Mouse (Mus musculus) limb, embryonic 12.5 days (tissue): Measurements from ENCODE around the gene Cntnap5c. TPM values are rescaled to one million over a fixed set of nuclear protein-coding genes. Genes with fewer than 3 reads are reported as not detected.

Experiments
- ATAC-seq: fragments of 200-750 bp; cut with Nextera tagmentation; 2 replicates; pipeline ENCODE4 v1.8.0; 2017; ENCODE audit warnings: low read depth, moderate TSS enrichment; ENCODE audit not compliant: insufficient number of reproducible peaks, insufficient read depth, low FRiP score, low TSS enrichment
- H3K27ac ChIP-seq: fragments of 300-500 bp; sonication (generic); 2 replicates; pipeline ENCODE4 v1.5.1; 2016; ENCODE audit warnings: mild to moderate bottlenecking, moderate library complexity
- H3K27me3 ChIP-seq: fragments of 300-500 bp; sonication (generic); 2 replicates; pipeline ENCODE4 v1.6.1; 2016; ENCODE audit warnings: mild to moderate bottlenecking, moderate library complexity
- H3K36me3 ChIP-seq: fragments of 300-500 bp; sonication (generic); 2 replicates; pipeline ENCODE4 v1.6.1; 2016; ENCODE audit warnings: mild to moderate bottlenecking, moderate library complexity
- H3K4me1 ChIP-seq: fragments of 300-500 bp; sonication (generic); replicated peaks from 2 replicates; pipeline ENCODE4 v1.6.1; 2016
- H3K4me2 ChIP-seq: fragments of 300-500 bp; sonication (generic); 2 replicates; pipeline ENCODE4 v1.6.1; 2016; ENCODE audit warnings: mild to moderate bottlenecking, moderate library complexity
- H3K4me3 ChIP-seq: fragments of 300-500 bp; sonication (generic); replicated peaks from 2 replicates; pipeline ENCODE4 v1.5.1; 2016; ENCODE audit warnings: mild to moderate bottlenecking
- H3K9ac ChIP-seq: fragments of 300-500 bp; sonication (generic); replicated peaks from 2 replicates; pipeline ENCODE4 v1.6.1; 2016; ENCODE audit warnings: mild to moderate bottlenecking, moderate library complexity
- H3K9me3 ChIP-seq: fragments of 300-500 bp; sonication (generic); 2 replicates; pipeline ENCODE4 v1.6.1; 2016; ENCODE audit warnings: mild to moderate bottlenecking, moderate library complexity
- WGBS: fragments of 180-500 bp; shearing (Covaris S2); methylation state at CpG from one replicate; pipeline ENCODE4 v1.1.7; 2016; 5-methylcytosine and 5-hydroxymethylcytosine counted together
- polyA plus RNA-seq: library from polyadenylated mRNA; unstranded; fragments of >200 nt; fragmentation: Nextera tagmentation; extraction: Ambion mirVana; gene quantifications from 2 replicates; pipeline ENCODE4 v1.2.1, GENCODE M21; 2016

The Cntnap5c gene
- polyA plus RNA-seq, result not detected in 2 replicates

DNA sequence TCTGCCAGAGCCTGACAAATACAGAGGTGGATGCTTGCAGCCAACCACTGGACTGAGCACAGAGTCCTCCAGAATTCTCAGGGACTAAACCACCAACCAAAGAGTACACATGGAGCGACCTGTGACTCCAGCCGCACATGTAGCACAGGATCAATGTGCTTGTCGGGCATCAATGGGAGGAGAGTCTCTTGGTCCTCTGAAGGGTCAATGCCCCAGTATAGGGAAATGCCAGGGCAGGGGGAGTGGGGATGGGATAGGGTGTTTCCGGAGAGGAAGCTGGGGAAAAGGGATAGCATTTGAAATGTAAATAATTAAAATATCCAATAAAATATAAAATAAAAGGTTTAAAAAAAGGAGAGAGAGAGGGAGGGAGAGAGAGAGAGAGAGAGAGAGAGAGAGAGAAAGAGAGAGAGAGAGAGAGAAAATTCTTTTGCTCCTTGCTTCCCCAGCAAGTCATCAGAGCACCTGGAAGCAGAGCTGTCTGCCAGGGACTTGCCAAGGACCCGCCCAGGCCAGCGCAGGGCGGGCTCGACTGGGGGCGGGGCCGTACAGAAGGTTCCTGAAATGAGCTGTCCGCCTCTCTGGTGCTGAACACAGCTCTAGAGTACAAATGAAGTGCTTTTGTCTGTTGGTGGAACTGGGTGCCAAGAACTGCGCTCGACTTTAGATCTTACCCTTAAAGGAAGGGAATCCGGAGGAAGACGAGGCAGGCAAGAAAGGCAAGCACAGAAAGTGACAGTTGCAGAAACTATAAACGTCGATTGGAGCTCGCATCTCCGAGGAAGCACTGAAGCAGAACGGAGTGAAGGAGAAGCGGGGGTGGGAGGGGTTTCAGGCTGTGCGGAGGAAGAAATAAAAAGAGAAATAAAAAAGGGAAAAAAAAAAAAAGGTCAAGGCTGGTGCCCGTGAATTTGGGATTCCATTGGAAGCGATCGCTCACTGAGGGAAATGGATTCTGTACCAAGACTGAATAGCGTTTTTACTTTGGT is at the start of gene Cntnap5c:
Gene Cntnap5c (plus strand): TSS at position 949 of the 989 bp plus-strand sequence.
- Histone ChIP-seq H3K4me3 (no peak within 1 kb of the TSS), H3K9ac (no peak within 1 kb of the TSS), H3K9me3 (no peaks in the 10 kb centered on the region), H3K27me3 (no peaks in the 10 kb centered on the region), H3K4me1 (no peaks in the 10 kb centered on the region), H3K27ac (no peak within 1 kb of the TSS), H3K4me2 (no peak within 1 kb of the TSS), H3K36me3 (no peaks in the 10 kb centered on the region)
- 19% methylated on average over 26 of the region's 26 CpGs for WGBS
- peak; percentile 83; the same call in 1 of the 2 replicates for ATAC-seq

DNA sequence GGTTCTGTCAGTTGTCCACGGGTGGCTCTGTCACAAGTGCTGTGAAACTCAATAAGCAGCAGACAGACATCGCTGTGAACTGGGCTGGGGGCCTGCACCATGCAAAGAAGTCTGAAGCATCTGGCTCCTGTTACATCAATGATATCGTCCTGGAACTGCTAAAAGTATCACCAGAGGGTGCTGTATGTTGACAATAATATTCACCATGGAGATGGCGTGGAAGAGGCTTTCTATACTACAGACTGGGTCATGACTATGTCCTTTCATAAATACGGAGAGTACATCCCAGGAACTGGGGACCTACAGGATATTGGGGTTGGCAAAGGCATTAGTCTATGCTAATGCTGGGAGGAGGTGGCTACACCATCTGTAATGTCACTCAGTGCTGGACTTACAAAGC is 27.3 kb upstream of the Cntnap5c start, which contains the start of gene Gm21834:
Gene Gm21834 (minus strand): TSS at position 101 of the 400 bp plus-strand sequence.
- H3K27ac ChIP-seq, result no peak within 1 kb of the TSS
- H3K4me1 ChIP-seq, result no peaks in the 10 kb centered on the region
- no peaks in the 10 kb centered on the region for H3K36me3 ChIP-seq
- no peak within 1 kb of the TSS for H3K4me2 ChIP-seq
- ATAC-seq, result no peak
- 82% methylated on average over 5 of the region's 5 CpGs for WGBS
- no peaks in the 10 kb centered on the region for H3K27me3 ChIP-seq
- 0 out of 2 replicates have a peak, but pooled peaks cover 3% of the 10 kb centered on the region for H3K9me3 ChIP-seq
- H3K9ac ChIP-seq, result no peak within 1 kb of the TSS
- no peak within 1 kb of the TSS for H3K4me3 ChIP-seq

DNA sequence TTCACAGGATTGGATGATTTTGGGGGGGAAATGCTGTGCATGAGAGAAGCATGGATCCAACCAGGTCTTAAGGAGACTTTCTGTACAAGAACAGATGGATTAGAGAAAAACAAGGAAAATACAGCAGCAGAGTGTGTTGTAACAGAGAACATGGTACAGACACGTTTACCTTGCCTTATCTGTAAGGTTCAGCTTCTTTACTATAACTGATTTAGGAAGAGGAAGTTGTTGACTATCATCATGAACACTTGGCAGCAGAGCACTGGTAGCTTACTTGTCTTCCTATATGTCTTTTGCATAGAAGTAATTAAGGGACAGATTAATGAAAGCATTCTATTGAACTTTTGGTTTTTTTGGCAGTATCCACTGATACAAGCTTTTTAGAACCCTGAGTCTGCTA is 11.3 kb upstream of the Cntnap5c start:
- Histone ChIP-seq H3K27me3 (no peaks in the 10 kb centered on the region), H3K9ac (no peak overlapping the region), H3K4me3 (no peak overlapping the region), H3K27ac (no peak overlapping the region), H3K36me3 (no peaks in the 10 kb centered on the region), H3K9me3 (no peaks in the 10 kb centered on the region), H3K4me1 (no peaks in the 10 kb centered on the region), H3K4me2 (no peak overlapping the region)
- 68% methylated on average over 1 of the region's 1 CpGs for WGBS
- no peak for ATAC-seq

DNA sequence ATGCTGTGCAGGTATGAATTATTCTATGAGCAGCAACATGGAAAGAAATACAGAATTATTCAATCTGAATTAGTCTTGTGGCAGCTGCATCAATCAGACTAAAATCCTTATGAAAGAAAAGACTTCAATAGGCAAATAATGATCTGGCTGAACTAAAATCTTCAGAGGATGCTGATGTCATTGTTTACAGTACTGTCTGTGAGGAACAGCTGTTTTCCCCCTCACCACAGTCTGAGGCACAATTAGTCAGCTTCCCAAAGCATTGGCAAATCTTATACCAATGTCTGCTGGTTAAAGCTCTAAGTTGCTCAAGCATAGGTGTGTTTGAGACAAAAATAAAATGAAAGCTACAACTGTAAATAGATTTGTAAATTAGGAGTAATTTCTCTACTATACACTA is 2.1 kb upstream of the Cntnap5c start:
- Histone ChIP-seq H3K4me1 (no peaks in the 10 kb centered on the region), H3K27ac (no peak overlapping the region), H3K4me2 (no peak overlapping the region), H3K36me3 (no peaks in the 10 kb centered on the region), H3K9me3 (no peaks in the 10 kb centered on the region), H3K9ac (no peak overlapping the region), H3K27me3 (no peaks in the 10 kb centered on the region), H3K4me3 (no peak overlapping the region)
- ATAC-seq, result no peak

DNA sequence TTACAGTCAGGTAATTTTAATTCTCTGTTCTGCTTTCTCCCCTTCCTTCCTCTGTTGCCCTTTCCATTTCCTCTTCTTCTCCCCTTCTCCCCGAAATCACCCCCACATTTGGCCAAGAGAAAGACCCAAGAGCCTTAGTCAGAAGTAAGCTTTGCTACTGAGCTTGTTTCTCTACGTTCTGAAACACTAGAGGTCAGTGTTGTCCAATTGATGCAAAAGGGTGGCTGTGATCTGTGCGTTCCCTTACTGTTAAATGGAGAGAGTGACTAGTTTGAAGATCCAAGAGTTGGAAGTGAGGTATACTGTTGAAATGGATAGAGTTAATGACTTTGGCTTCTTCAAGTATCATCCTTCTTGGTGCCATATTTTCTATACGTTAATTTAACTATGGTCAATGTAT is 1.5 kb downstream of the Cntnap5c start:
- ATAC-seq, result no peak
- Histone ChIP-seq H3K27ac (no peak overlapping the region), H3K36me3 (no peaks in the 10 kb centered on the region), H3K4me2 (no peak overlapping the region), H3K9ac (no peak overlapping the region), H3K4me3 (no peak overlapping the region), H3K9me3 (no peaks in the 10 kb centered on the region), H3K27me3 (no peaks in the 10 kb centered on the region), H3K4me1 (no peaks in the 10 kb centered on the region)
- WGBS, result 22% methylated on average over 4 of the region's 4 CpGs

DNA sequence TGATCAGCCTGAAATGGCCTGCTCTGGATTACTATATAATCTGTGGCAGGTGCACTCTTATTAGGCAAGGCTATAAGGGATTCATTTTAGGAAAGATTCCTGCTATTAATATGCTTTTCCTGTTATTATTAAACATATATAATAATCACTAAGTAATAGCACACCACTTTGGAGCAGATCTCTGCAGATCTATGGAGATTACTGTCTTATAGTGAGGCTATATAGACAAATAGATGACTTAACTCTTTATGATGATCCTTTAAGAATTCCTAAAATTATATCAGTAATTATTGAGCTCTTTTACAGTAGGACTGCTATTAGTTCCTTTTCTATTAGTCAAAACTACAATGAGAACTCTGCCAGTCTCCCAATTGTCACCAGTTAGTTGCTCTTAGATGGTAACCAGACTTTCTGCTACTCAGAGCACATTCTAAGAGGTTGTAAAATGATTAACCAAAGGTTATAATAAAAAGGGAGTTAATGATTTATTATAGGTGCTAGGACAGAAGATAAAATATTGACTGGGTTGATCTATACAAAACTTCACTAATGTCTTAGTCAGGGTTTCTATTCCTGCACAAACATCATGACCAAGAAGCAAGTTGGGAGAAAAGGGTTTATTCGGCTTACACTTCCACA is 18.9 kb downstream of the Cntnap5c start:
- Histone ChIP-seq H3K27me3 (no peaks in the 10 kb centered on the region), H3K36me3 (no peaks in the 10 kb centered on the region), H3K4me2 (no peak overlapping the region), H3K9ac (no peak overlapping the region), H3K27ac (no peak overlapping the region), H3K4me3 (no peak overlapping the region), H3K9me3 (peaks cover 9% of the 10 kb centered on the region; the same call in 1 of the 2 replicates), H3K4me1 (no peaks in the 10 kb centered on the region)
- WGBS, result 83% methylated on average over 1 of the region's 1 CpGs
- no peak for ATAC-seq

DNA sequence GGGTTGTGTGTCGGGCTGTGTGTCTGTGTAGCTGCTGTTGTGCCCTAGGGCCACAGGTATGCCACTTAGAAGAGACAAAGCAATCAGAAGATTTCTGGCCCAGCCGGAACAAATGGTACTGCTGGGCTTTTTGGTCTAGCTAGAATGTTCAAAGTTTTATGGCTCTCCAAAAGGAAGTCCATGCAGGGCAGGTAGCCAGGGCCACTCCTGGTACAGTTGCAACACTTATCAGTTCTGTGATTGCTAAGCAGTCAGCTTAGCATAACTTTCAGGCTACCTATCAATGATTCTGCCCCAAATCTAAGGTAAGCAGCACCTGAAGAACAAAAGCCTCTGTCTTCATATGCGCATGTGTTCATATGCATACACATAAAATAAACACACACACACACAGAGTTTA is 26.0 kb downstream of the Cntnap5c start:
- no peaks in the 10 kb centered on the region for H3K36me3 ChIP-seq
- ATAC-seq, result no peak
- H3K9me3 ChIP-seq, result no peaks in the 10 kb centered on the region
- no peak overlapping the region for H3K27ac ChIP-seq
- WGBS, result 86% methylated on average over 3 of the region's 3 CpGs
- H3K4me3 ChIP-seq, result no peak overlapping the region
- H3K4me2 ChIP-seq, result no peak overlapping the region
- no peaks in the 10 kb centered on the region for H3K27me3 ChIP-seq
- no peaks in the 10 kb centered on the region for H3K4me1 ChIP-seq
- H3K9ac ChIP-seq, result no peak overlapping the region

DNA sequence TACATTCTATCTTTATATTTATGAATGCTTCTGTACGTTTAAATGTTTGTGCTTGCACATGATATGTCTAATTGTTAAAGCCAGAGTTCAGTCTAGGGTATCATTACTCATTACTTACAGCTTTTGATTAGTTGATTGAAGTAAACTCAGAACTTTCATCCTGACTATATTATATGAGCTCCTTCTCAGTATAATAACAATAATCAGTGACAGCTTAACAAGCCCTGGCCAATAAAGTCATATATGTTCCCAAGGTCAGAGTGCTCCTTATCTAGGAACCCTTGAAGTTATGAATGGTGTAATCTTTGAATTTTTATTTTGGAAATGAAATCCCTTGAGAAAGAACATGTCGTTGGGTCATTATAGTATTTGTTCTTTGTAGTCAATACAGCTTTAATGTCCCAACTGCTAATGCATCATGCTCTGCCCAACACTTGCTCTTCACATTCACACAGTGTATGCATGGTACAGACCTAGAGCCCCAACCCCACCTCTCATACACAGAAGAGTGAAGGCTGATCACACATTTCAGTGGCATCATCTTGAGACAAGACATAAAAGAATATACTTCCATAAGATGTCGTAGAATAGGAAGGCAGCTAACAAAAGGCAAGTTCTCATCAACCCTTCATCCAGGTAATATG is 27.4 kb downstream of the Cntnap5c start:
- Histone ChIP-seq H3K27ac (no peak overlapping the region), H3K4me1 (no peaks in the 10 kb centered on the region), H3K27me3 (no peaks in the 10 kb centered on the region), H3K9me3 (no peaks in the 10 kb centered on the region), H3K9ac (no peak overlapping the region), H3K4me3 (no peak overlapping the region), H3K36me3 (no peaks in the 10 kb centered on the region), H3K4me2 (no peak overlapping the region)
- 80% methylated on average over 3 of the region's 3 CpGs for WGBS
- no peak for ATAC-seq

DNA sequence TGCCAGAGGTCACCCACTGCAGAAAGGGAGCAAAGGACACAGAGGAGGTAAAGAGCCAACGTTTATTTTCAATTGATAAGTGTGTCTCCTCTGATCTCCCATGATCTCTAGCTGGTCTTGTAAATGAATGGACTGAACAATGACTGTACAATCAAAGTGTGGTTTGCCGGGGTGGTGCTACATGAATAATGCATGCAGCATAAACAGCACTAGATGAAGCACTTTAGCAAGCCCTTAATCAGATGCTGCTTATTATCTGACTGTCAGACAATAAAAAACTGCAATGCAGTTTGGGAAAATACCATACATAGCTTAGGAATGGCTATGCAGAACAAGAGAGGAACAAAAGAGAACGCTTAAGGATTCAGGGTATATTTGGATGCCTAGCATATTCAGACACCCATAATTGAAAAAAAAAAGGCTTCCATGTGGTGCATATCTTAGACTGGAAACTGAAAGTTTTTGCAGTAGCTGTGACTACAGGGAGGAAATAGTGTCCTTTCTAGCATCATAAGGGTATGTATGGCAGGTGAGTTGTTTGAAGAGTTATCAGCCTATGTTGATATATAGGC is 30.1 kb downstream of the Cntnap5c start:
- Histone ChIP-seq H3K36me3 (no peaks in the 10 kb centered on the region), H3K4me1 (no peaks in the 10 kb centered on the region), H3K9ac (no peak overlapping the region), H3K27me3 (no peaks in the 10 kb centered on the region), H3K27ac (no peak overlapping the region), H3K4me2 (no peak overlapping the region), H3K4me3 (no peak overlapping the region), H3K9me3 (no peaks in the 10 kb centered on the region)
- no peak for ATAC-seq
- WGBS, result 80% methylated on average over 3 of the region's 3 CpGs

DNA sequence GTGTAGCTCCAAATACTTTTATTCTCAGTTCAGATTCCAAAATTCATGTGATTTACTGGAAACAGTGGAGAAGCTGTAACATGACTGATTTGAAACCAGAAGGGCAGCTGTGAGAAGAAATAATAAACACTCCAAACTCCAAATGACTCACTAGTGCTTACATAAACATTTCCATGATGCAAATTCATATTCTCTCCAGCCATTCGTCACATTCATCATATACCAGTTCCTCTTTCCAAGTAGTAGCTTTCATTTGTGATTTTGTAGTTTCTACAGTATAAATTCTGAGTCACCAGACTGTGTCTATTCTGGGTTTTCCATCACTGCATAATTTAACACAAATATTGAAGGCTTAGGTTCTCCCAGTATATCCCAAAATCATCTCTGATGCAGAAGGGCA is 31.8 kb downstream of the Cntnap5c start:
- no peaks in the 10 kb centered on the region for H3K27me3 ChIP-seq
- no peak overlapping the region for H3K9ac ChIP-seq
- 76% methylated on average over 1 of the region's 1 CpGs for WGBS
- H3K4me3 ChIP-seq, result no peak overlapping the region
- no peak overlapping the region for H3K27ac ChIP-seq
- no peak overlapping the region for H3K4me2 ChIP-seq
- H3K9me3 ChIP-seq, result no peaks in the 10 kb centered on the region
- ATAC-seq, result no peak
- H3K4me1 ChIP-seq, result no peaks in the 10 kb centered on the region
- no peaks in the 10 kb centered on the region for H3K36me3 ChIP-seq
